Mouse (Mus musculus) gastrocnemius, adult 18-20 months (tissue): Measurements from ENCODE around the gene Ahsa1. TPM values are rescaled to one million over a fixed set of nuclear protein-coding genes. Genes with fewer than 3 reads are reported as not detected.
"Not testable (repeated sequence)": the region's sequence is repeated elsewhere in the genome, so short reads cannot be mapped to it uniquely, and the experiment has no call there.

Source experiments
- DNase-seq: peaks from one replicate; pipeline ENCODE4 v3.0.0; 2021; ENCODE audit warnings: low spot score
- microRNA-seq: library from miRNA; unstranded; fragments of <30 nt; microRNA quantifications from one replicate; pipeline ENCODE4 v1.2.0, GENCODE M21; 2021
- total RNA-seq, 2 experiments: library from RNA; stranded (reverse); gene quantifications; 2 replicates each; pipeline ENCODE4 v1.2.3; 2021

Ahsa1 gene
- total RNA-seq, 2 experiments from 2014 or later: 121 to 129 TPM

GRCm38 (mm10) chr12:87279879-87280278 lies 13.6 kb downstream of the Ahsa1 start:
- DNase-seq: no peak

GRCm38 (mm10) chr12:87281766-87282165 lies 15.5 kb downstream of the Ahsa1 start:
- no peak for DNase-seq

- no peak for DNase-seq
Observed at GRCm38 (mm10) chr12:87282743-87283142, 16.5 kb downstream of the Ahsa1 start.

GRCm38 (mm10) chr12:87283706-87284105 lies 17.4 kb downstream of the Ahsa1 start:
- no peak for DNase-seq

- no peak for DNase-seq
Observed at GRCm38 (mm10) chr12:87284268-87284667, 18.0 kb downstream of the Ahsa1 start.

GRCm38 (mm10) chr12:87284726-87285125 lies 18.4 kb downstream of the Ahsa1 start:
- no peak for DNase-seq

- DNase-seq: no peak
Observed at GRCm38 (mm10) chr12:87289100-87289499, 22.8 kb downstream of the Ahsa1 start.

GRCm38 (mm10) chr12:87293934-87294333 lies 27.7 kb downstream of the Ahsa1 start:
- no peak for DNase-seq

- DNase-seq: no peak
Observed at GRCm38 (mm10) chr12:87299037-87299656, 32.9 kb downstream of the Ahsa1 start.

- peak; percentile 5 for DNase-seq
Observed at GRCm38 (mm10) chr12:87299657-87300440, 33.6 kb downstream of the Ahsa1 start, which contains the start of gene Ism2. TSS of gene Ism2 (minus strand) at chr12:87299705.

- DNase-seq: no peak
Observed at GRCm38 (mm10) chr12:87300441-87300690, 34.1 kb downstream of the Ahsa1 start.

- no peak for DNase-seq
Observed at GRCm38 (mm10) chr12:87301189-87301588, 34.9 kb downstream of the Ahsa1 start.

GRCm38 (mm10) chr12:87305767-87306583 lies 39.7 kb downstream of the Ahsa1 start:
- DNase-seq: no peak

GRCm38 (mm10) chr12:87306584-87306844 lies 40.2 kb downstream of the Ahsa1 start:
- not testable (repeated sequence) for DNase-seq

GRCm38 (mm10) chr12:87313098-87313497 lies 46.8 kb downstream of the Ahsa1 start:
- DNase-seq: no peak

- no peak for DNase-seq
Observed at GRCm38 (mm10) chr12:87317951-87318350, 51.7 kb downstream of the Ahsa1 start.

GRCm38 (mm10) chr12:87319229-87319628 lies 53.0 kb downstream of the Ahsa1 start:
- DNase-seq: no peak

Small RNAs within 50 kb of the gene (microRNA-seq; reads per million reads assigned to microRNA genes)
- not detected for gene Gm47293

Other genes with a start within 250 kb of the Ahsa1 start
- not detected for gene Tmem63c, start 245.1 kb upstream of the Ahsa1 start, total RNA-seq
- gene Ngb, start 163.9 kb upstream of the Ahsa1 start, total RNA-seq: not detected
- gene Gstz1, start 119.3 kb upstream of the Ahsa1 start, total RNA-seq: 10 to 100 TPM; 35.6 to 42.6 TPM
- gene Pomt2, start 118.5 kb upstream of the Ahsa1 start, total RNA-seq: 1 to 10 TPM; 4.1 to 5.3 TPM
- under 1 TPM in 1 of 2 experiments, not detected in 1; 0.25 TPM for gene Samd15, start 66.8 kb upstream of the Ahsa1 start, total RNA-seq
- 1 to 10 TPM; 1.3 to 1.4 TPM for gene Tmed8, start 66.0 kb upstream of the Ahsa1 start, total RNA-seq
- gene Noxred1, start 27.7 kb upstream of the Ahsa1 start, total RNA-seq: under 1 TPM; 0.55 to 0.94 TPM
- gene Vipas39, start 223 bp upstream of the Ahsa1 start, total RNA-seq: 1 to 10 TPM; 6.1 to 9.1 TPM
- not detected for gene Ism2, start 33.2 kb downstream of the Ahsa1 start, total RNA-seq
- gene Sptlc2, start 121.9 kb downstream of the Ahsa1 start, total RNA-seq: 1 to 10 TPM; 7.9 to 10.0 TPM
- 100 to 1,000 TPM; 159 to 162 TPM for gene Slirp, start 177.4 kb downstream of the Ahsa1 start, total RNA-seq
- 1 to 10 TPM; 4.1 to 5.5 TPM for gene Alkbh1, start 177.5 kb downstream of the Ahsa1 start, total RNA-seq
- 10 to 100 TPM; 48.5 to 49.7 TPM for gene Snw1, start 205.8 kb downstream of the Ahsa1 start, total RNA-seq
- gene Gm5788, start 228.2 kb downstream of the Ahsa1 start, total RNA-seq: not detected
- gene Gm8300, start 247.8 kb downstream of the Ahsa1 start, total RNA-seq: not detected